Mouse (Mus musculus): Measurements from ENCODE around the gene Gm6526. TPM values are rescaled to one million over a fixed set of nuclear protein-coding genes. Genes with fewer than 3 reads are reported as not detected.

The Gm6526 gene
- polyA plus RNA-seq, 1 experiment from 2014 or later, result not detected

Other genes starting within 250 kb of the Gm6526 start
- gene Gm5799, start 204.3 kb upstream of the Gm6526 start, polyA plus RNA-seq (2015; fragmentation: Nextera tagmentation; extraction: Ambion mirVana), result not detected in 2 replicates
- not detected in 2 replicates for gene Gm17654, start 168.7 kb upstream of the Gm6526 start, polyA plus RNA-seq (2015; fragmentation: Nextera tagmentation; extraction: Ambion mirVana)
- gene Gm10375, start 139.9 kb upstream of the Gm6526 start, polyA plus RNA-seq (2015; fragmentation: Nextera tagmentation; extraction: Ambion mirVana), result not detected in 2 replicates
- gene Gm8165, start 70.7 kb upstream of the Gm6526 start, polyA plus RNA-seq (2015; fragmentation: Nextera tagmentation; extraction: Ambion mirVana), result not detected in 2 replicates
- gene Gm7324, start 50.0 kb upstream of the Gm6526 start, polyA plus RNA-seq (2015; fragmentation: Nextera tagmentation; extraction: Ambion mirVana), result 0.08 and 0.50 TPM in 2 replicates
- not detected in 2 replicates for gene Gm16506, start 20.4 kb upstream of the Gm6526 start, polyA plus RNA-seq (2015; fragmentation: Nextera tagmentation; extraction: Ambion mirVana)
- not detected in 2 replicates for gene Gm8180, start 36.9 kb downstream of the Gm6526 start, polyA plus RNA-seq (2015; fragmentation: Nextera tagmentation; extraction: Ambion mirVana)
- gene Ear1, start 127.7 kb downstream of the Gm6526 start, polyA plus RNA-seq (2015; fragmentation: Nextera tagmentation; extraction: Ambion mirVana), result 16.2 and 16.7 TPM in 2 replicates
- gene Ear10, start 175.7 kb downstream of the Gm6526 start, polyA plus RNA-seq (2015; fragmentation: Nextera tagmentation; extraction: Ambion mirVana), result not detected in 2 replicates
- gene Gm8113, start 177.5 kb downstream of the Gm6526 start, polyA plus RNA-seq (2015; fragmentation: Nextera tagmentation; extraction: Ambion mirVana), result 8.3 and 8.8 TPM in 2 replicates
- not detected in 2 replicates for gene Ang5, start 209.2 kb downstream of the Gm6526 start, polyA plus RNA-seq (2015; fragmentation: Nextera tagmentation; extraction: Ambion mirVana)